Mouse (Mus musculus): ENCODE measurements around the gene Rgs9bp.
A peak's percentile ranks its signal among the peaks of the same experiment; 100 is the strongest.

Rgs9bp gene

GRCm38 (mm10) chr7:35585191-35586054 lies at the start of gene Rgs9bp:
Gene Rgs9bp (minus strand): TSS chr7:35585582.
- peak; percentile 56 for DNase-seq

GRCm38 (mm10) chr7:35628496-35628895 lies 43.1 kb upstream of the Rgs9bp start:
- peak; percentile 30 for DNase-seq

GRCm38 (mm10) chr7:35627371-35627770 lies 42.0 kb upstream of the Rgs9bp start:
- DNase-seq = no peak

GRCm38 (mm10) chr7:35626038-35626437 lies 40.7 kb upstream of the Rgs9bp start:
- DNase-seq = no peak

- DNase-seq = no peak
Observed at GRCm38 (mm10) chr7:35622626-35623025, 37.2 kb upstream of the Rgs9bp start.

GRCm38 (mm10) chr7:35617513-35617912 lies 32.1 kb upstream of the Rgs9bp start:
- DNase-seq = no peak

- DNase-seq = no peak
Observed at GRCm38 (mm10) chr7:35609245-35609644, 23.9 kb upstream of the Rgs9bp start.

- no peak for DNase-seq
Observed at GRCm38 (mm10) chr7:35606816-35607215, 21.4 kb upstream of the Rgs9bp start.

GRCm38 (mm10) chr7:35602766-35603165 lies 17.4 kb upstream of the Rgs9bp start:
- no peak for DNase-seq

- no peak for DNase-seq
Observed at GRCm38 (mm10) chr7:35601106-35601505, 15.7 kb upstream of the Rgs9bp start.

GRCm38 (mm10) chr7:35600031-35600430 lies 14.6 kb upstream of the Rgs9bp start:
- DNase-seq = no peak

GRCm38 (mm10) chr7:35599492-35599891 lies 14.1 kb upstream of the Rgs9bp start:
- DNase-seq = no peak

GRCm38 (mm10) chr7:35594311-35594710 lies 8.9 kb upstream of the Rgs9bp start:
- no peak for DNase-seq

- DNase-seq = no peak
Observed at GRCm38 (mm10) chr7:35590731-35591191, 5.4 kb upstream of the Rgs9bp start.

GRCm38 (mm10) chr7:35589485-35589884 lies 4.1 kb upstream of the Rgs9bp start:
- DNase-seq = no peak

- DNase-seq = no peak
Observed at GRCm38 (mm10) chr7:35588680-35589428, 3.5 kb upstream of the Rgs9bp start.

- DNase-seq = no peak
Observed at GRCm38 (mm10) chr7:35587728-35588127, 2.3 kb upstream of the Rgs9bp start.

- DNase-seq = no peak
Observed at GRCm38 (mm10) chr7:35586906-35587445, 1.6 kb upstream of the Rgs9bp start.

- DNase-seq = peak; percentile 99
Observed at GRCm38 (mm10) chr7:35586055-35586905, 898 bp upstream of the Rgs9bp start, which contains the start of gene Ankrd27. Gene Ankrd27 (plus strand): TSS chr7:35586244.

GRCm38 (mm10) chr7:35584786-35585190 lies 594 bp downstream of the Rgs9bp start:
- no peak for DNase-seq

GRCm38 (mm10) chr7:35584068-35584785 lies 1.2 kb downstream of the Rgs9bp start:
- no peak for DNase-seq

Measured in kidney, adult 9 months (tissue).